Mouse (Mus musculus) kidney, embryonic 16.5 days (tissue): ENCODE data around the gene Hhat. TPM values are rescaled to one million over a fixed set of nuclear protein-coding genes. Genes with fewer than 3 reads are reported as not detected.

ENCODE experiments used
- ATAC-seq: fragments of 200-750 bp; cut with Nextera tagmentation; 2 replicates; pipeline ENCODE4 v1.8.0; 2017; ENCODE audit warnings: moderate TSS enrichment; ENCODE audit not compliant: low FRiP score, low TSS enrichment
- H3K27ac ChIP-seq: fragments of 300-500 bp; sonication (generic); 2 replicates; pipeline ENCODE4 v1.5.1; 2014; ENCODE audit warnings: low read length
- H3K27me3 ChIP-seq: fragments of 300-500 bp; sonication (generic); 2 replicates; pipeline ENCODE4 v1.6.1; 2014; ENCODE audit warnings: low read length, control low read depth, mixed read lengths; ENCODE audit not compliant: insufficient read depth
- H3K36me3 ChIP-seq: fragments of 300-500 bp; sonication (generic); 2 replicates; pipeline ENCODE4 v1.6.1; 2014; ENCODE audit warnings: low read length, control low read depth, mixed read lengths; ENCODE audit not compliant: insufficient read depth
- H3K4me1 ChIP-seq: fragments of 300-500 bp; sonication (generic); 2 replicates; pipeline ENCODE4 v1.6.1; 2014; ENCODE audit warnings: low read length, control low read depth, mixed read lengths; ENCODE audit not compliant: insufficient read depth
- H3K4me2 ChIP-seq: fragments of 300-500 bp; sonication (generic); replicated peaks from 2 replicates; pipeline ENCODE4 v1.6.1; 2014; ENCODE audit warnings: low read depth, low read length
- H3K4me3 ChIP-seq: fragments of 300-500 bp; sonication (generic); 2 replicates; pipeline ENCODE4 v1.5.1; 2014; ENCODE audit warnings: mild to moderate bottlenecking, low read length
- H3K9ac ChIP-seq: fragments of 300-500 bp; sonication (generic); replicated peaks from 2 replicates; pipeline ENCODE4 v1.6.1; 2014; ENCODE audit warnings: low read length
- H3K9me3 ChIP-seq: fragments of 300-500 bp; sonication (generic); 2 replicates; pipeline ENCODE4 v1.6.1; 2016; ENCODE audit warnings: low read length, control low read depth
- WGBS: fragments of 180-500 bp; shearing (Covaris S2); extraction: QIAGEN DNeasy Blood & Tissue Kit; methylation state at CpG from one replicate; pipeline ENCODE4 v1.1.7; 2014; 5-methylcytosine and 5-hydroxymethylcytosine counted together
- polyA plus RNA-seq: library from polyadenylated mRNA; unstranded; fragments of >200 nt; fragmentation: Nextera tagmentation; extraction: Ambion mirVana; gene quantifications from 2 replicates; pipeline ENCODE4 v1.2.1, GENCODE M21; 2015

The Hhat gene
- polyA plus RNA-seq, 1 experiment from 2014 or later = 17.8 TPM

DNA sequence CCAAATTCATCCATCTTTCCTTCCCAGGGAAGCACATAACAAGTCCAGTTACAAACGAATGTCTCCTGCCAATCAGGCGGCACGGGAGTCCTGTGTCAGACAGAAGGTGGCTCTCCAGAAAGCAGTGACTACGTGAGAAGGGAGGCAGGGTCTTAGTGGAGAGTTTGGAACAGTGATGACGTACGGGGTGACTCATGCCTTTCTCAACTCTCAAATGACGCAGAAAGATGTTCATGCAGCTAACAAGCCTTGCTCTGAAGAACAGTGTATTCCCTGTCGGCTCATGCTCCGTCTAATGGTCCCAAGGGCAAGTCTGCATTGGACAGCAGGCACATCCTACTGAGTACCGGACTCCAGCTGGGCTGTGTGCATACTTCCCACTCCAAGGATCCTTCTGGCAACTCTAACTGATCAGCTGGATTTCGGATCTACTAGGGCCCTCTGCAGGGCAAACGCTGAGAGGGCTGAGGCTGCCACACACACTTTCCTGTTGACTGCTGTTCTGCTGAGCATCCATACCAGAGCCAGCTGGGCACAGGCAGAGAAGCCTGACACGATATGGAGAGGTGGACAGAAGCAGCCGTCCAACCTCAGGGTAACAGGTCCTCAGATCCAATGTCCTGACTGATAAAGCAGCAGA, 245.2 kb downstream of the Hhat start:
- no peak for ATAC-seq
- no peak overlapping the region for H3K4me3 ChIP-seq
- H3K27ac ChIP-seq = no peak overlapping the region
- no peak overlapping the region for H3K4me2 ChIP-seq
- H3K9me3 ChIP-seq = no peaks in the 10 kb centered on the region; the same call in 1 of the 2 replicates
- WGBS = 64% methylated on average over 14 of the region's 14 CpGs
- peaks cover 9% of the 10 kb centered on the region for H3K4me1 ChIP-seq
- no peak overlapping the region for H3K9ac ChIP-seq
- no peaks in the 10 kb centered on the region for H3K27me3 ChIP-seq
- H3K36me3 ChIP-seq = no peaks in the 10 kb centered on the region

DNA sequence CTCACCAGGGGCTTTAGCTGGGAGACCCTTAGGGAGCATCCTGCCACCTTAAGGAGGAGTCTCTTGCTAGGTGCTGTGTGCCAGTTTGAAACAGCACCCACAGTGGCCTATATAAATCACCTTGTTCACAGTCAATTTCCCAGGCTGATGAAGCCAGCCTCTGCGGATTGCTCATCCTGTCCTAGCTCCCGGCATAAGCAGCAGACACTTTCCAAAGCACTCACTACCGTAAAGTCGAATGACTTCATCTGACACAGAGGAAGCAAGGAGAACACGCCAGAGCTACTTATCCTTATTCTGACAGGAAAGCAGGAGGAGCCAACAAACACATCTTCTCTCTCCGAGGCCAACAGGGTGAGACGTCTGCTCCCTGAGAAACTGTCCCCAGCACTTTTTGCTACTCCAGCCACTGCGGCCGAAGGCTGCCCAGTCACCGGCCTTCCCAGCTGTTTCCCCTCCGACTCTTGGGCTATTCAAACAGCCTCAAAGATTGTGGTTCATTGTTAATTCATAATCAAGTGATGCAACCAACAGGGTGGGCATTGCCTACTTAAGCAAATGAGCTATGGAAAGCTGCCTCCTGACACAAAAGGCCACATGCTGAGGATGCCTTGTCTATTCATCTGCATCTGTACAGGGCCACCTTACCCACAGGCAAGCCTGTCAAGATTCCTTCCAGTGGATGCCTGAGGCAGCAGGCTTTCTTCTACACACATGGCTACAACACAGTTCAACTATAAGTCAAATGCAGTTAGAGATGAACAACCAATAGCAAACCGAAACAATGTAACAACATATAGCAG, 248.4 kb downstream of the Hhat start:
- Histone ChIP-seq H3K27me3 (no peaks in the 10 kb centered on the region), H3K4me3 (no peak overlapping the region), H3K9ac (no peak overlapping the region), H3K4me2 (no peak overlapping the region), H3K27ac (no peak overlapping the region), H3K36me3 (no peaks in the 10 kb centered on the region), H3K4me1 (peaks cover 17% of the 10 kb centered on the region), H3K9me3 (no peaks in the 10 kb centered on the region)
- no peak for ATAC-seq
- 43% methylated on average over 12 of the region's 12 CpGs for WGBS

DNA sequence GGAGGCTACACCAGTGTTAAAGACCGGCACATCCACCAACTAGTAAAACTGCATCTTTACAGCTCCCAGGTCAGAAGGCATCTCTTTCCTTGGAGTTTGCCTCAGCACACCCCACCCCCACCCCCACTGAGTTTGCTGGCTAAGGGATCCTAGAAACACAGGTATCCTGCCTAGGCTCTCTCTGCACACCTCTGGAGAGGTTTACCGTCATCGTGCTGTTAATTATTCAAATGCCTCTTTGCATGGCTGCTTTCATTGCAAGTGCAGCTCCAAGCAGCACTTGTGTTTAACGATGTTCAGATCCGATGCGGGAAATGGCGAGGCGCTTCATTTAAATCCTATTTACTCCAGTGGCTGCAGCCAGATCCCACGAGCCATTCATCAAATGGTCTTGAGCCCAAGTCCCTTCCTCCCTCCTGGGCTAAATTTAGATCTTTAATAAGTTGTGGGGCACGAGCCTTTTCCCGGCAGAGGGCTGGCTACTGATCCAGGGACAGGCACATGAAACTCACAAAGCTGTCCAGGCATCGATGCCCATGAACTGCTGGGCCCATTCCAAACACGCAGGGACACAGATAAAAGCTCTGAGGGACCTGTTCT, 250.1 kb downstream of the Hhat start:
- Histone ChIP-seq H3K27ac (no peak overlapping the region), H3K9ac (0 out of 2 replicates have a peak overlapping the region, but pooled peaks have one; percentile 9), H3K4me1 (peaks cover 17% of the 10 kb centered on the region), H3K4me3 (no peak overlapping the region), H3K36me3 (no peaks in the 10 kb centered on the region), H3K27me3 (no peaks in the 10 kb centered on the region), H3K4me2 (peak overlapping the region; percentile 26), H3K9me3 (no peaks in the 10 kb centered on the region)
- peak; percentile 58; the same call in 1 of the 2 replicates for ATAC-seq
- WGBS = 11% methylated on average over 13 of the region's 13 CpGs

DNA sequence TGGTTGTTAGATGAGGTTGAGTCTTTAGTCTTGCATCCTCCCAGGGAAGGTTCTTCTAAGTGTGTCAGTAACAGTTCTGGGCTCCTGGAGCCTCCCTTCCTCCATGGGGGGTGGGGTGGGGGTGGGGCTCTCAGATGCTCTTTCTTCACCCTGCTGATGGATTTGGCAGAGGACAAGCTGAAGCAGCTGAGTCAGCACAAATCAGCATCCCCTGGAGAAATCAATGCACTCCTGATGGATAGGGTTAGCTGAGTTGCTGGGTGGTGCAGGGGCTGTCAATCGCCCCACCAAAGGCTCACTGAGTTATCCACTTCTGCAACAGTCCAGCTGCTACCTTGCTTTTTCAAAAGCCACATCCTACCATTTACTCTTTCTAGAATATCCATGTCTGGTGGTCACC, 251.3 kb downstream of the Hhat start:
- WGBS = 79% methylated on average over 1 of the region's 1 CpGs
- Histone ChIP-seq H3K9ac (no peak overlapping the region), H3K4me1 (peaks cover 17% of the 10 kb centered on the region), H3K4me3 (no peak overlapping the region), H3K9me3 (no peaks in the 10 kb centered on the region), H3K36me3 (no peaks in the 10 kb centered on the region), H3K27me3 (no peaks in the 10 kb centered on the region), H3K4me2 (no peak overlapping the region), H3K27ac (no peak overlapping the region)
- ATAC-seq = no peak

DNA sequence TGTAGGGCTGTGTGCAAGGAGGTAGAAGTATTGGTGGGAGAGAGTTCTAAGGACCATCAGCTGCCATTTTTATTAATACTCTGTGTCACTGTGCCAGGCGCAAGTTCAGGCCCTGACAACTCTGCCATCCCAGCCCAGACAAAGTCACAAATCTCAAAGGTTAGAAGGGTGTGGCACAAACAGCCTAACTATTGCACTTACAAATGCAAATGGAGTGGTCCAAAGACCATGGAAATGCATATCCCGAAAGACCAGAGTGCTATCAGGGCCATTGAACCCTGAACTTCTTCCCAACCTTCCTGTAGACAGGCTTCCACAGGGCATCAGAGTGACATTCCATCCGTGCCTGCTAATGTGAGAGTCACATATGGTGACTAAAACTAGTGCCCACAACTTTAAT, 255.7 kb downstream of the Hhat start:
- Histone ChIP-seq H3K27ac (no peak overlapping the region), H3K36me3 (no peaks in the 10 kb centered on the region), H3K9ac (no peak overlapping the region), H3K4me2 (no peak overlapping the region), H3K4me3 (no peak overlapping the region), H3K9me3 (no peaks in the 10 kb centered on the region), H3K4me1 (peaks cover 3% of the 10 kb centered on the region), H3K27me3 (no peaks in the 10 kb centered on the region)
- WGBS = 87% methylated on average over 3 of the region's 3 CpGs
- ATAC-seq = no peak

DNA sequence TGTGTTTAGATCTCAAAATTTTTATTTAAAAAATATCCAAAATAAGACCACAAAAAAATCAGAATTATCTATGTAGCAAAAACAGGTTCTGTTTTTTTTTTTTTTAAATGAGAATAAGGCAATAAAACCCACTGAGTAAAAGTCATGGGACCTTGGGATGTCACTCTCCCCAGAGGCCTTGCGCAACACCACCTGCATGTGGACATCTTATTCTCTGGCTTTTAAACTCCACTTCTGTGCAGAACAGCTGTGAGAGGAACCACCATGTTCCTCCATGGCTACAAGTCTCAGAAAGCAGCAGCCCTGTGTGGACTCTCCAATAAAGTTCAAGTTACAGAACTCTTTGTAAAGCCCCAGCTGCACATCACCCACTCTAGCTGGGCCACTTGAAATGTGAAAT, 258.2 kb downstream of the Hhat start:
- H3K27me3 ChIP-seq = no peaks in the 10 kb centered on the region
- no peak overlapping the region for H3K4me3 ChIP-seq
- H3K4me1 ChIP-seq = no peaks in the 10 kb centered on the region
- ATAC-seq = no peak
- no peak overlapping the region for H3K27ac ChIP-seq
- no peaks in the 10 kb centered on the region for H3K36me3 ChIP-seq
- H3K9ac ChIP-seq = no peak overlapping the region
- 94% methylated on average over 1 of the region's 1 CpGs for WGBS
- H3K9me3 ChIP-seq = no peaks in the 10 kb centered on the region
- no peak overlapping the region for H3K4me2 ChIP-seq

DNA sequence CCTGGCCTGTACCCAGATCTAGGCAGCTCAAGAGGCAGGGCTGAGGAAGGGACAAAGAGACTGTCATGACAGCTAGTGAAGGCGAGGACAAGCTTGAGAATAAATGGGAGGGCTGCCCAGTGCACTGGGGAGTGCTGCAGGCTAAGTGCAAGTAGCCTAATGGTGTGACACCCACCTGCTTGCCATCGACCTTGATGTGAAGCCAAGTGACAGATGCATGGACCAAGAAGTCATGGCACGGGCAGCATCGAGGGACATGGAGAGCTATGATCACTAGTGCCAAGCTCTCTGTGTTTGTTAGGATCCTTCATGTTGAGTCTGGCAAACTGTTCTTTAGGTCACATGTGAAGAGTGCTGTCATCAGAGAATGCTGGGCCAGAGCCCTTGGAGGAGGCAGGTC, 267.4 kb downstream of the Hhat start:
- H3K27me3 ChIP-seq = no peaks in the 10 kb centered on the region
- no peak overlapping the region for H3K27ac ChIP-seq
- 90% methylated on average over 4 of the region's 4 CpGs for WGBS
- H3K4me2 ChIP-seq = no peak overlapping the region
- ATAC-seq = no peak
- no peaks in the 10 kb centered on the region for H3K36me3 ChIP-seq
- H3K9ac ChIP-seq = no peak overlapping the region
- no peaks in the 10 kb centered on the region for H3K4me1 ChIP-seq
- no peaks in the 10 kb centered on the region for H3K9me3 ChIP-seq
- H3K4me3 ChIP-seq = no peak overlapping the region

DNA sequence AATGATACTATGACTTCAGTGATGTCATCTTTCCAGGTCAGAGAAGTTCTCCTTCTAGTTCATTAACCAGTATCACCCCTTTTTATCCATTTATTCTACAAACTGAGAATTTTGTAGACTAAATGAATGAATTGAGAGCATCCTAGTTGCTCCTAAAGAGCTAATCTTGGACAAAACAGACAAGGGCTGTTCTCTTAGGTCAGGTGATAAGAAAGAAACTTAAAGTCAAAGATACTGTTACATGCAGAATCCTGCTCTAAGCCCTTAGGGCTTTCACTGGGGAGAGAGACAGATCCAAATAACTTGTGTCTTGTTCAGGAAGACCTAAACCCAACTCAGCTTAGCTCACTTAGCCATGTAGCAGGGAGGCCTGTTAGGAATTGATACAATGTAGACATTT, 268.2 kb downstream of the Hhat start:
- H3K9ac ChIP-seq = no peak overlapping the region
- no peaks in the 10 kb centered on the region for H3K27me3 ChIP-seq
- H3K4me3 ChIP-seq = no peak overlapping the region
- no peaks in the 10 kb centered on the region for H3K36me3 ChIP-seq
- H3K27ac ChIP-seq = no peak overlapping the region
- no peaks in the 10 kb centered on the region for H3K4me1 ChIP-seq
- no peaks in the 10 kb centered on the region for H3K9me3 ChIP-seq
- ATAC-seq = no peak
- no peak overlapping the region for H3K4me2 ChIP-seq

DNA sequence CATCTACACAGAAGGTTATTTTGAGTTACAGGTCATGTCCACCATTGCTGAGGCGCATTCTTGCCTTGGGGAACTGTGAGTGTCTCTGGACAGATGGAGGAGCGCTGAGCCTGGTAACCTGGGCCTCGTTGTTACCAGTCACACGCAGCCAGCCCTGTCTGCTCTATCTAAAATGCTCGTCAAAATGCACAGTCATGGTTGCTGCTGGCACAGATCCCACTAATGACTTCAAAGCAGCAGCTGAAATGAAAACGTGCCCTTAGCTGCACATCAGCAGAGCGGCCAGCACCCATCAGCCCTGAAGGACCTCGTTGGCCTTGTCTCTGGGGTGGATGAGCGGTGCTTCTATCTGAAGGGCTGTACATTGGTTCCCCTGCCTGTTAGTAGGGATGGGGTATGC, 269.0 kb downstream of the Hhat start:
- no peak for ATAC-seq
- Histone ChIP-seq H3K9ac (no peak overlapping the region), H3K27ac (no peak overlapping the region), H3K4me3 (no peak overlapping the region), H3K4me1 (no peaks in the 10 kb centered on the region), H3K27me3 (no peaks in the 10 kb centered on the region), H3K9me3 (no peaks in the 10 kb centered on the region), H3K4me2 (no peak overlapping the region), H3K36me3 (no peaks in the 10 kb centered on the region)
- WGBS = 75% methylated on average over 9 of the region's 9 CpGs

DNA sequence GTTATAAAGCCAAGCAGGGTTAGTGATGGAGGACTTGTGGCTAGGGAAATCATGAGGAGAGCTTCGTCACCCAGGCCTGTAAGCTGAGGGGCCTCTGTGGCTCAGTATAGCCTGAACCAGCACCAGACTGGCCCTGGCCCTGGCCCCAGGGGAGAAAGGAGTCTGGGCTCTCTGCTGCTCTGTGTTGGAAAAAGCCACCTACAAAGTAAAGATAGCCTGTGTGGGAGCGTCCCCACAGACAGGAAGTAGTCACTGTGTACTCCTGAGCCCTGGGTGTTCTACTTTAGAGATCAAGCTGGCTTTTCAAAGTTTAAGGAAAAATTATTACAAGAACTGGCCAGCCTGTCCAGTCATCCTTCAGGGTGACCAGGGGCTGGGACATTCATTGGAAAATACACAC, 273.5 kb downstream of the Hhat start:
- no peak overlapping the region for H3K4me2 ChIP-seq
- no peak for ATAC-seq
- H3K4me1 ChIP-seq = no peaks in the 10 kb centered on the region
- H3K27ac ChIP-seq = no peak overlapping the region
- no peaks in the 10 kb centered on the region for H3K36me3 ChIP-seq
- no peak overlapping the region for H3K4me3 ChIP-seq
- no peaks in the 10 kb centered on the region for H3K27me3 ChIP-seq
- H3K9ac ChIP-seq = no peak overlapping the region
- H3K9me3 ChIP-seq = no peaks in the 10 kb centered on the region
- WGBS = 77% methylated on average over 2 of the region's 2 CpGs
